Mouse (Mus musculus): ENCODE measurements around the gene Entpd2. TPM values are rescaled to one million over a fixed set of nuclear protein-coding genes. Genes with fewer than 3 reads are reported as not detected.
"Not testable (repeated sequence)": the region's sequence is repeated elsewhere in the genome, so short reads cannot be mapped to it uniquely, and the experiment has no call there.

The Entpd2 gene
- total RNA-seq, 2 experiments from 2014 or later: 12.0 to 13.9 TPM

- DNase-seq (ENCODE audit: low spot score in 2 of 2): no peak
- intact Hi-C loops (cut with DNase I): no loop called here
Observed at GRCm38 (mm10) chr2:25384492-25384891, 11.2 kb upstream of the Entpd2 start.

GRCm38 (mm10) chr2:25391266-25391665, 4.4 kb upstream of the Entpd2 start:
- intact Hi-C loops (cut with DNase I): no loop called here
- DNase-seq (ENCODE audit: low spot score in 2 of 2): no peak

DNA sequence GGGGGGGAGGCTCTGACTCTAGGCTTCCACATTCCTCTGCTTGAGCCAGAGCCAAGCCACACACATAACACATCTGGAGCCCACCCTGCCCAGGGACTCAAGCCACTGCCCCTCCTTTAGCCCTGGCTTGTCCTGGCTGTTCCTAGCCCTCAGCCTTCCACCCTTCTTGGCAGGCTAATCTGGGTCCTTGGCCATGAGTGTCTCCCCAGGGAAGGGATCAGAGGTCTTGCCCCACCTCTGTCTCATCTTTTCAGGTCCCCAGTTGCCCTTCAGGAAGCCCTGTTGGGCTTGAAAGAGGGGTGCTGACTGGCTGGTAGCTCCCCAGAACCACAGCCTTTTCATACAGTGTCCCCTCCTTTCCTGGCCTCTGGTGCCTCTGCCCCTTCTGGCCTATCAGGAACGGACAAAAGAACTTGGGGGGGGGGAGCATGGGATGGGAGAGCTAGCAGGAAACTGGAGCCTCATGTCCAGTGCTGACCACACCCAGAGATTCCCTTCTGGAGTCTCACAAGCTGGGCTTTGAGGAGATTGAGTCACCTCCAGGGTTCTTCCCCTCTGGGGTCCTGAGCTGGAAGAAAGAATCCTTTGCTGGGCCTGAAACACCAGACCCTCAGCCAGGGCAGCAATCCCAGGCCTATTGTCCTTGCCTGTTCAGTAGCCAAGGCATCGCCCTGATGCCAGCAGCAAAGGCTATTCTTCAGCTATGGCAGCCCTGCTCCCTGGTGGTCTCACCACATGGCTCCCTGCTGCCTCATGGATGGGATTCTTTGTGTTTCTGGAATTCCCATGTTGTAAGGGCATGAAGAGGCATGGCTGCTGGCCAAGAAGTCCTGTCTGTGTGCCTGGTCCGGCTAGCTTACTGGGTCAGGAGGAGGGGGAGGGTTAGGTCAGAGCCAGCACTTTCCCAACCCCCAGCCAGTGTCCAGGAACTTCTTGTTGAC, 1.1 kb upstream of the Entpd2 start:
- intact Hi-C loops (cut with DNase I): no loop called here
- peak in 1 of 2 experiments; percentile 21 for DNase-seq (ENCODE audit: low spot score in 2 of 2)

GRCm38 (mm10) chr2:25396597-25396983, 916 bp downstream of the Entpd2 start:
- intact Hi-C loops (cut with DNase I): no loop called here
- no peak for DNase-seq (ENCODE audit: low spot score in 2 of 2)

- intact Hi-C loops (cut with DNase I): no loop called here
- DNase-seq (ENCODE audit: low spot score in 2 of 2): no peak
Observed at GRCm38 (mm10) chr2:25397010-25397409, 1.3 kb downstream of the Entpd2 start.

- intact Hi-C loops (cut with DNase I): no loop called here
- DNase-seq (ENCODE audit: low spot score in 2 of 2): no peak
Observed at GRCm38 (mm10) chr2:25398065-25398464, 2.4 kb downstream of the Entpd2 start.

GRCm38 (mm10) chr2:25399051-25399450, 3.4 kb downstream of the Entpd2 start, which contains the start of gene Npdc1:
TSS of gene Npdc1 (plus strand) at chr2:25399351.
- no peak for DNase-seq (ENCODE audit: low spot score in 2 of 2)
- intact Hi-C loops (cut with DNase I): no loop called here

DNA sequence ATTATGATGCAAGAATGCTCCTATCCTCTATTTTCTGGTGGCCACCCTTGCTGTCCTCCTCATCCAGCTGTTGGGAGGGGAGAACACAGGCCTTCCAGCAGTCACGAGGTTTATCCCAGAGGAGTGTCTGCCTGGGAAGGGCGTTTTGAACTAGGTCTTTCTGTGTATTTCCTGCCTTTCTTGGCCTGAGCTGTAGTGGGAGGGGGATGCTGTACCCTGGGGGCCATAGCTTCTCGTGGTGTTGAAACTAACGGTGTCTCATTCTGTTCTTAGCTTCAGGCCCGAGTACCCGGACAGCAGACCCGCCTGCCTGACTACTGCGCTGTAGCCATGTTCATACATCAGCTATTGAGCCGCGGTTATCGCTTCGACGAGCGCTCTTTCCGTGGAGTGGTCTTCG, 4.6 kb downstream of the Entpd2 start:
- intact Hi-C loops (cut with DNase I): loop anchor here (5.0 kb wide), 1 partner anchor 123 kb away; no protein-coding TSS in a partner anchor
- DNase-seq (ENCODE audit: low spot score in 2 of 2): no peak

GRCm38 (mm10) chr2:25400764-25401163, 5.1 kb downstream of the Entpd2 start:
- peak; percentile 40 to 64 for DNase-seq (ENCODE audit: low spot score in 2 of 2)
- intact Hi-C loops (cut with DNase I): loop anchor here (5.0 kb wide), 1 partner anchor 123 kb away; no protein-coding TSS in a partner anchor

DNA sequence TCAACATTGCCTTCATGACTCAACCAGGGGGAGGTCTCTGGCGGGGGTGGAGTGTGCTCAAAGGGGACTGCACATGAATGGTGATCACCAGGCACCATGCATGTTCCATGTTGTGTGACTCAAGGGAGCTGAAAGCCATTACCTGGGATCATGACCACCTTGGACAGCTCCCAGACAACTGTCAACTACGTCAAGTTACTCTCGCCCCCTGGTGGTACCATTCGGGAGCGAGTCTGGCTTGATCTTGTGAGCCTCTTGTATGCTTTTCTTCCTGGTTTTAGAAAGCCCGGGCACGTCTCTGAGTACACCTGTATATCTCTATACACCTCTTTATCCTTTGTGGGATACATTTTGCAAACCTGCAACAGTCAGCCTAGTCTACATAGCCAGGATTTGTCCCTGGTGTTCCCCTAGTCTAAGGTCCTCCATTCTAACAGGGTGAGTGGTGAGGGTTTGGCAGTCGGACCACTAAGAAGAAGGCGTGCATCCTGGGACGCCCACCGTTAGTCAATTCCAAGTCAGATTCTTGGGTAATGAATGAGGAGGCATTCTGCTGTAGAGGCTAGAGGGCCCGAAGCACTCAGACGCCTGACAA, 6.8 kb downstream of the Entpd2 start:
- DNase-seq (ENCODE audit: low spot score in 2 of 2): peak; percentile 41 to 62
- intact Hi-C loops (cut with DNase I): loop anchor here (5.0 kb wide), 1 partner anchor 125 kb away; no protein-coding TSS in a partner anchor

- intact Hi-C loops (cut with DNase I): loop anchor here (1.0 to 5.0 kb wide), 2 partner anchors 84 to 126 kb away; partner anchors contain the start of gene Grin1
- peak; percentile 91 to 93 for DNase-seq (ENCODE audit: low spot score in 2 of 2)
Observed at GRCm38 (mm10) chr2:25402972-25403601, 7.4 kb downstream of the Entpd2 start.

DNA sequence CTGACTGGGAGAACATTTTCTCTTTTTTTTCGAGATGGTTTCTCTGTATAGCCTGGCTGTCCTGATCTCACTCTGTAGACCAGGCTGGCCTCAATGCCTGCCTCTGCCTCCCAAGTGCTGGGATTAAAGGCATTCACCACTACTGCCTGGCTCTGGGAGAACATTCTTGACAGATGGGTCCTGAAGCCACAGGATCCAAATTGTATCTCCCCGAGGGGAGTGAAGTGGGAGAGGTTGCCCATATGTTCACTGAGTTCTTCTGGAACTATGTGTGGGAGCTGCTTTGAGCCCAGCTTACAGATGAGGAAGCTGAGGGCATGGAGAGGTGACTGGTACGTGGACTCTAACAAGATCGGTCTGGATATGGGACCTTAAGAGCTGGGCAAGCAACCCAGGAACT, 8.3 kb downstream of the Entpd2 start:
- intact Hi-C loops (cut with DNase I): loop anchor here (1.0 to 5.0 kb wide), 2 partner anchors 85 to 127 kb away; partner anchors contain the start of gene Grin1
- no peak for DNase-seq (ENCODE audit: low spot score in 2 of 2)

DNA sequence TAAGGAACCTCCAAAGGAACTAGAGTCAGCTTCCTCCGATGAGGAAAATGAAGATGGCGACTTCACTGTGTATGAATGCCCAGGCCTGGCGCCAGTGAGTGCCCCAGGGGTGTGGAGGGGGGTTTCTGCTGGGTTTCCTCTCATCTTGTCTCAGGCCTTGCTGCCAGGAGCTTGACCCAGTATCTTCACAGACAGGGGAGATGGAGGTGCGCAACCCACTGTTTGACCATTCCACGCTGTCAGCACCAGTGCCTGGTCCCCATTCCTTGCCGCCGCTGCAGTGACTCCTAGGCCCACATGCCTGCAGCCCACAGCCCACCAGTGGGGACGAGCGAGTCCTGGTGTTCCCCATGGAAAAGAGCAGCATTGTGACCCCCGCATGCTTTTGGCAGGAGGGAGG, 13.2 kb downstream of the Entpd2 start:
- intact Hi-C loops (cut with DNase I): no loop called here
- no peak for DNase-seq (ENCODE audit: low spot score in 2 of 2)

- DNase-seq (ENCODE audit: low spot score in 2 of 2); intact Hi-C loops (cut with DNase I): not testable (repeated sequence)
Observed at GRCm38 (mm10) chr2:25413436-25413835, 17.8 kb downstream of the Entpd2 start.

- DNase-seq (ENCODE audit: low spot score in 2 of 2): no peak
- intact Hi-C loops (cut with DNase I): no loop called here
Observed at GRCm38 (mm10) chr2:25417426-25417825, 21.8 kb downstream of the Entpd2 start.

DNA sequence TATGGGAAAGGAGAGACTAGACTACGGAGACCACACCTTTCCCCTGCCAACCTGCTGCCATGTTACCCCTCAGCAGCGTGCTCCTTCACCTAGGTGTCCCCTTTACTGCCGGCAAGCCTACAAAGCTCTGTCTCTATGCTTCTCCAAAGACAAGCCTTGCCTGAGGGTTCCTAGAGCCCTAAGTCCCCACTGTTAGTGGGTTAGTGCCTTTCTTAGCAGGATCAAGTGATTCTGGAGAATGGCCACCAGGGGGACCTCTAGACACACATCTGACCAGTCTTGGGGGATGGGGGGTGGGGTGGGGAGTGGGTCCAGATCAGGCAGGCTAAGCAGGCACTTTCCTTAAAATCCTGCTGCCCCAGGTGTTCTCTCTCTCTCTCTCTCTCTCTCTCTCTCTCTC, 26.2 kb downstream of the Entpd2 start:
- DNase-seq (ENCODE audit: low spot score in 2 of 2): no peak
- intact Hi-C loops (cut with DNase I): loop anchor here (10.0 kb wide), 1 partner anchor 73 kb away; the partner anchor contains the start of gene Lcn12

GRCm38 (mm10) chr2:25422587-25423410, 27.1 kb downstream of the Entpd2 start, which contains the start of gene Fut7:
TSS of gene Fut7 (plus strand) at chr2:25423267.
- intact Hi-C loops (cut with DNase I): loop anchor here (10.0 kb wide), 1 partner anchor 72 kb away; the partner anchor contains the start of gene Lcn12
- no peak for DNase-seq (ENCODE audit: low spot score in 2 of 2)

- no peak for DNase-seq (ENCODE audit: low spot score in 2 of 2)
- intact Hi-C loops (cut with DNase I): loop anchor here (10.0 kb wide), 1 partner anchor 71 kb away; the partner anchor contains the start of gene Lcn12
Observed at GRCm38 (mm10) chr2:25423626-25424025, 28.0 kb downstream of the Entpd2 start.

GRCm38 (mm10) chr2:25425481-25425880, 29.8 kb downstream of the Entpd2 start:
- intact Hi-C loops (cut with DNase I): loop anchor here (5.0 to 10.0 kb wide), 2 partner anchors 69 to 122 kb away; partner anchors contain the start of genes Lcn12 and Traf2

More at GRCm38 (mm10) chr2:25425481-25425880, 29.8 kb downstream of the Entpd2 start:
- no peak for DNase-seq (ENCODE audit: low spot score in 2 of 2)
